Mouse (Mus musculus) retina, adult 2 months (tissue): Measurements from ENCODE around the gene Hist3h2a.
A peak's percentile ranks its signal among the peaks of the same experiment; 100 is the strongest.

Experiments used
- DNase-seq: peaks from one replicate; pipeline ENCODE4 v3.0.0-alpha.2; 2012; ENCODE audit warnings: low read depth, low spot score

Gene Hist3h2a

DNA sequence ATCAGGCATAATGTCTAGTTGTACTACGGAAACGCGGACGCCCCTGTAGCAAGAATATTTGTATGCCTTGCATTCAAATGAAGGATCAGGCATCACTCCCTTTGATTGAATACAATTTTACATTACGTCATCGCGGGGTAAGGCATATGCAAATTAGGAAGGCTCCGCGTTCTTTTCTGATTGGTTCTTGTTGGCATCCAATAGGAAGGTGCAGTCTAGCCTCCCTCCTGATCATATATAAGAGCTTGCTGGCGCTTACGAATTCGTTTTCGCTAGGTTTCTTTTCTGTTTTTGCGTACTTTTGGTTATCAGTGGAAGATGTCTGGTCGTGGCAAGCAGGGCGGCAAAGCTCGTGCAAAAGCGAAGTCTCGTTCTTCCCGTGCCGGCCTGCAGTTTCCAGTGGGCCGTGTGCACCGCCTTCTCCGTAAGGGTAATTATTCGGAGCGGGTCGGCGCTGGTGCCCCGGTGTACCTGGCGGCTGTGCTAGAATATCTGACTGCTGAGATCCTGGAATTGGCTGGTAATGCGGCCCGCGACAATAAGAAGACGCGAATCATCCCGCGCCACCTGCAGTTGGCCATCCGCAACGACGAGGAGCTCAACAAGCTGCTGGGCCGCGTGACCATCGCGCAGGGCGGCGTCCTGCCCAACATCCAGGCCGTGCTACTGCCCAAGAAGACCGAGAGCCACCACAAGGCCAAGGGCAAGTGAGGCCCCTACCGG, at the start of gene Hist3h2a, which contains the start of gene Trim17:
Gene Hist3h2a (plus strand): TSS at position 266 of the 723 bp plus-strand sequence.
Gene Trim17 (plus strand): TSS at position 266 of the 723 bp plus-strand sequence.
- peak; percentile 89 for DNase-seq

DNA sequence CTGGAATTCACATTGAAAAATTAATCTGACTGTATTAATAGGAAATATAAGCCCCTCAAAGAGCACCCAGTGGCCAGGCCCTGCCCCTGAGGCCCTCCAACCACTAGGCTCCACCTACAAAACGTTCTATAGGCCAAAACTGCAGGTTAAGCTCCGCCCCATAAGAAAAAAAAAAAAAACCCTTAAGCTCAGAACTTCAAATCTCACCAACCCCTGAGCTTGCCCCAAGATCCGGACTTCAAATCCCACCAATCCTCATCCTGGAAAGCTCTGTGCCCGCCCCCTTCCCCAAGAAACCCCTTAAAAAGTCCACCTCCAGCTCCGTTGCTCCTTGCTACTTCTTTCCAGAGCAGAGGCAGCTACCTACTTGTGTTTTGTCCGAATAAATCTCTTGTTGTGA, 49.6 kb upstream of the Hist3h2a start:
- no peak for DNase-seq

DNA sequence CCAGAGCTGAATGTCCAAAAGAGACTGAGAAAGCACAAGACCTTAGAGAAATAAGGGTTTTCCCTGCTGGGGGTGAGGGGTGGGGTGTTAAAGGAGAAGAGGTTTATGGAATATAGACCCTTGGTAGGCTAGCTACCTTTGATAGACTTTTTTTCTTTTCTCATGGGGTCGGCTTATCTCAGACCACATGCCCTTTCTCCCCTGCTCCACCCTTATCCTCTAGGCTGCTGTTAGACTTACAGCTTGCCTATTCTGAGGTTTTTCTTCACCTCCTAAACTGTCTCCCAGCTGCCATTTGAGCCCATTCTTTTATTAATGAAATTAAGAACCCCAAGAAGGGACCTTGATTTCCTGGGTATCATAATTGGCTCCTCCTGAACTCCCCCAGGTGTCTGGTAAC, 40.7 kb upstream of the Hist3h2a start:
- no peak for DNase-seq

DNA sequence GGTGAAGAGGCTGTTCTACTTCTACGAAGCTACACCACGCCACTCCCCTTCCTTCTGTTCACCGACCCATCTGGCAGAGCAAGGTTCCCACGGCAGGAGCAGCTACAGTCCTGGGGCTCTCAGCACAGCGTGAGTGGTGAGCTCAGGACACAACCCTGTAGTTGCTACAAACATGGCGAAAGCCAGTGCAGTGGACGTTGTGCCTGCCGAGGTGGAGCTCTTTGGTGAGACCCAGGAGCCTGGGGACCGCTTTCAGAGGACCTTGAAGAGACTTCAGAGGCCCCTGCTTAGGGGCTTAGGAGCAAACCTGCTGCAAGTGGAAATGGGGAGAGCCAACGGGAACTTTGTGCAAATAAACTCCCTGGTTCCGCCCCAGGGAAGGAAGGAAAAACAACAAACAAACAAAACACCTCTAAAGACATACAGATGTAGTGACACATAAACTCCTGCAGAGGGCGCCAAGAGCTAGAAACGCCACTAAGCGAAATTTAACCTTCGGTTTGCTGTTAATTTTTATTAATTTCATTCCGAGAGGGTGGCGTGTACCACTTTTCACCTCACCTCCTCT, 39.9 kb upstream of the Hist3h2a start:
- DNase-seq: no peak

DNA sequence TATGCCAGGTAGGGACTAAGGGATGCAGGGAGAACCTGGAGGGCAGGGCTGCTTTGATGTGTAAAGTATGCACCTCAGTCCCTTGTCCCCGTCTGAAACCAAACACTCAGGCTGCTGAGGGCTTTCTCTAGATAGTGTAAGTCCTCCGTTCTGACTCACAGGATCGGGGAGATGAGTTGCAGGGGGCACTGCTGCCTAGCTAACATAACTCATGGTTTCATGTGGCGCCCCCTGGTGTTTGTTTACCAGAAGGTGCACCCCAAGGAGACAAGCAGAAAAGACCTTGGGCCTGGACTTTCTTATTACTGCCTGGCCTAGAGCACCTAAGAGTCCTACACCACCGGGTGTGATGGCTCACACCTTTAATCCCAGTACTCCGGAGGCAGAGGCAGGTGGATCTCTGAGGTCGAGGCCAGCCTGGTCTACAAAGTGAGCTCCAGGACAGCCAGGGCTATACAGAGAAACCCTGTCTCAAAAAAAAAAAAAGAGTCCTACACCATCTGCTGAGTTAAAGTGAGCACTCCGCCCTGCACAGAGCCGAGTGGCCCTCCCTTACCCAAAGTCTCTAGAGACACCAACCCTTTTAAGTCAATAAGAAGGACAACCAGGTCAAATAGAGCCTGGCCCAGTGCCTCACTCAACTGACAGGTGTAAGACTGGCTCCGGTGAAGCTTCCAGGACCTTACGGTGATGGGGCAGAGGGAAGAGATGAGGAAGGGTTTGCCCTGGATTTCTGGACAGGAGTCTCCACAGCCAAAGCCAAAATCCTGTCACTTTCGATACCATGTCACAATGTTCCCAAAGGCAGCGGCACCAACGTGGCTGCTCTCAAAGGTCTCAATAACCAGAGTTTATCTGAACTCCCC, 37.4 kb upstream of the Hist3h2a start:
- DNase-seq: no peak

DNA sequence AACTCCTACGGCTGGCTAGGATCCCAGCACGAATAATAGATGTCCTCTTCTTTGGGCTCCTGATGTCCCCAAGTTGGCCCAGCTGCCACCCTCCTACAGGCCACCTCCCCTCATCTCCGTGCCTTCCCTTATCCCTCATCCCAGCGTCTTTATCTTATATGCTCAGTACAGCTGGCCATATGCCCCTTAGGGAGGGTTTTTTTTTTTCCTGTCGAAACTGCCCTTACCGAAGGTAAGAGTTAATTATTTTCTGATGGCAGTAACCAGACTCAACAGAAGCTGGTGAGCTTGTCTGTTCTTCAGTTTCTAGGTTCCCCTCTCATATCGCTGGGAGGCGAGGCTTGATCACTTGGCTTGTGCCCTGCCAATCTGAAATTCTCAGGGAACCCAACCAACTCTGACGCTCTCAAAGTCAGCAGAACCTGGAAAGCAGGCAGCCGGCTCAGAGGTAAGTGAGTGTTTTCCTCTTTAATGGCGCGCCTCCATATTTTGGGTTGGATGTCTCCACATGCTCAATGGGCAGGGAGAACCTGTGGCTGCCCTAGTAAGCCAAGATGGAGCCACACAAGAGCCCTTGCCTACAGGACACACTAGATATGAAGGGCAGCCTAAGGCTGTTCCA, 36.6 kb upstream of the Hist3h2a start, which contains the start of gene Btnl10:
Gene Btnl10 (plus strand): TSS at position 164 of the 622 bp plus-strand sequence.
- no peak for DNase-seq

DNA sequence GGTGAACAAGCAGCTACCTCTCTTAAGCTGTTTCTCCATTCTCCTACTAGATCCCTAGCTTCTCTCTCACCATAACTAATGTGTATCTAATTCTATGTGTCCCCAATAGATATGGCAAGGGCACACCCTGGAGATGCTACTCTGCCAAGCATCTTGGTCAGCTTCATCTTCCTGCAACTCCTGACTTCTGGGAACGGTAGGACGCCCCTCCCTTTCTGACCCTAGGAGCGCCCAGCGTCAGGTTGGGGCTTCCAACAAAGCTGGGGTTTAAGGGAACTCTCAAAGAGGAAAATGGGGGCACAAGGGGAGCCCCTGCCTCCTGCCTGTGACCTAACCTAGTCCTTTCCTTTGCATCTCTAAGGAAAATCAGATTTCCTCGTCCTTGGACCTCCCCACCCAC, 35.7 kb upstream of the Hist3h2a start:
- no peak for DNase-seq

DNA sequence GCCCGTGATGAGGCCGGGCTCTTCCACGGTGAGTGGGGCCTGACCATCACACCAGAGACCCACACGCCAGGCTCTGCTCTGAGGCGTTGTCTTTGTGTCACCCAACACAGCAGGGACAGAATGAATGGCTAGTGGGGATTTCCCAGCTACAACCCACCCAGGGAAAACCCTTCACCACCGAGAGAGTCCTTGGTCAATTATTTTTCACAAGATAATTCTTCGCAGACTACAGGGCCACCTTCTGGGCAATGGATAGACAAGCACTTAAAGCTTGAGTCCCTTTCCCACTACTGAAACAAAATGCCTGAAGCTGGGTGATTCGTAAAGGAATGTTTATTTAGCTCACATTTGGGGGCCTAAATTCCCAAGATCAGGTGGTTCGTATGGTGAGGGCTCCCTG, 32.1 kb upstream of the Hist3h2a start:
- no peak for DNase-seq

DNA sequence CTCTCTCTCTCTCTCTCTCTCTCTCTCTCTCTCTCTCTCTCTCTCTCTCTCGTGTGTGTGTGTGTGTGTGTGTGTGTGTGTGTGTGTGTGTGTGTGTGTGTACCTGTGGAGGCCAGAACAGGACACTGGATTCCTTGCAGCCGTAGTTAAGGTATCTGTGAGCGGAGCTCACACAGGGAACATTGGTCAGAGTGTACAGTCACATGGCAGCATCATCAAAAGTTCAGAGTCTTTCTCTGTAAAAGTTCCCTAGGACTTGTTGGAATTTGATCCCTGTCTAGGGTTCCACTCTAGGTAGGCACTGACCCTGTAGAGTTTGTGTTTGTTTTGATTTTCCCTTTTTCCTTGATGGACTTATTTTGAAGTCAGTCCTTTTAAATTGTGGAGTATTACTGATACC, 27.8 kb upstream of the Hist3h2a start:
- no peak for DNase-seq

DNA sequence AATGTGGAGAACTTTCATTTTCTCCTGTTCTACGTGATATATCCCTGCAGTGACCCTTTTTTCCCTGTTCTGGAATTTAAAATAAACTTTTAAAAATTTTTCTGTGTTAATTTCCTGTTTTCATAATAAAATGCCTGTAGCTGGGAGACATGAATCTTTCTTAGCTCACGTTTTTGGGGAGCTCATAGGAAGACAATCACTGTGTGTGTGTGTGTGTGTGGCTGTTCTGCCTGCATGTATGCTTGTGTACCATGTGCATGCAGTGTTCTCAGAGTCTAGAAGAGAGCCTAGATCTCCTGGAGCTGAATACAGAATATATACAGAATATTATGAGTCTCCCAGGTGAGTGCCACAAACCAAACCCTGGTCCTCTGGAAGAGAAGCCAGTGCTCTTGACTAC, 27.4 kb upstream of the Hist3h2a start:
- DNase-seq: no peak

DNA sequence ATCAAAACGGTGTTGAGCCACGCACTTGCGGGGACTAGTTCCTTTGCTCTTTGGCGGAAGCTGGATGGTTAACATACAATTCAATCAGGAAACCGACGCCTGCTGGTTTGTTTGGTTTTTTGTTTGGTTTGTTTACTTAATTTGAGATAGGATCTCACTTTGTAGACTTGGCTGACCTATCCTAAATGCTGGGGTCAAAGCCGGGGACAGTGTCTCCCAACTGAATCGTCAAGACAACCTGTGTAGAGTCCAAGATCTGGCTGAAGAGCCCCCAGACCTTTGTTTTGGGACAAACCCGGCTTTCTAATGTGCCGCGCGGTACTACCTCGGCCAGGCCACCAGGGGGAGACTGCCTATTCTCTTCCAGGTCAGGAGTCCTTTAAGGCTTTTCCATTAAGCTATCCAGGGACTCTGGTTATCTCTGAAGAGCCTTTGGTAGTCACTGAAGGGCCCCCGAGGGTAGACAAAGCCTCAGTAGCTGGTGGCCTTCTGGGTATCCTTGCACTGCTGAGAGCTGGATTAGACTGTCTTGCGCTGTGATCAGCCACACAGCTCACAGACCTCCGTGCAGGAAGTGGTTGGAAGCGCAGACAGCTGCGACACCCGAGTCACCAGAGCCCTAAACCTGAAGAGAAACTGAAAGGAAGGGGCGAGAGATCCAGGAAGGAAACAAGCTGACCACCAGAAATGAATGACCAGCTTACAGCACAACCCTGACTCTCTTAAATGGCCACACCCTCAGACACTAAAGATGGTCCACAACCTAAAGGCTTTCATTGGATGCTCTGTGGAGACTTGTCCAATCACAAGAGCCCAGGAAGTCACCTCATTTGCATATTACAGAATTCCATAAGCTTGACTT, 26.5 kb upstream of the Hist3h2a start:
- DNase-seq: no peak

DNA sequence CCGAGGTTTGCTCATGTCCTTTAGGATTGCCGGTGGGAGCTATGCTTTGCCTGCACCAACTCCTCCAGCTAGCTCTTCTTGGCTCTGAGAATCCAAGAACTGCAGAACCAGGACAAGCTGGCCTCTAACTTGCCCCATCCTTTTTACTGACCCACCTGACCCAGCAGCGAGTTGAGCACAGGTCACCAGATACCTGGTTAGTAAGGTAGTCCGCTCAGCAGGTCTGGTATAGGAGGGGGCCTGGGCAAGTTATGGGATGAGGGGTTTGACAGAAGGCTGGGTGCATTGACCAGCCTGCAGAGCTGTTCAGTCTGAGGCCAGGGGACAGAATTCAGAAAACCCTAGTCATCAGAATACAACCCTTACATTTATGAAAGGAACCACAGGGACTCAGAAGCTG, 25.4 kb upstream of the Hist3h2a start:
- DNase-seq: no peak

DNA sequence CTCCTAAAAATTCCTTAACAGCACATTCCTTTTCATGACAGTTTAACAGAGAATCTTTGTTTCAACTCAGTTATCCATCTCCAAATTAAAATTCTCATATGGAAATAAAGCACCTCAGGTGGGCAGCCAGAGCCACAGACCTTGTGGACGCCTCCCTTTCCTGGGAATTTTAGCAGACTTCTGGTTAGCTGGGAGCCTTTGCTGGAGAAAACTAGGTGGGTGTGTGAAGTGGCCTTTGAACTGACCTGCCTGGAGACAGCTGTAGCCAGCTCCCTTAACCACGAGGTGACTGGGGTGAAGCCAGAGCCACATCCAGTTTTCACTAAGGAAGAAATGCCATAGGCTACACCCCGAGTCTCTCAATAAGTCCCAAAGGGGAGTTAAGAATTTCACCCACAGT, 24.8 kb upstream of the Hist3h2a start:
- no peak for DNase-seq

DNA sequence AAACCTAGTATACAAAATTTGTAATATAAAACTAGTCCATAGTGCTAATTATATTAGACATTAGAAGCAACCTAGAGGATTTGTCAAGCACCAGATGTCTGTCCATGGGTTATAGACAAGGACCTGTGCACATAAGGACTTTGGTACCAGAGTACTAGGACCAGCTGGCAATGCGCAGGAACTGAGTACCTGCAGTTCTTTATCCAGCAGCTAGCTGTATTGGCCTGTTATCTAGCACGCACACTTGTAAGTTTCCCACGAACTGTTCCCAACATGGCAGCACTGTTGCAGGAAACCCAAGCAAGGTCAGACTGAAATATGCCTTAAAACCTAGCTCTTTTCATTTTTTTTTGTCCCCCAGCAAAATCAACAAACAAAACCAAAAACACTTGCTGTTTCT, 24.2 kb upstream of the Hist3h2a start:
- DNase-seq: no peak

DNA sequence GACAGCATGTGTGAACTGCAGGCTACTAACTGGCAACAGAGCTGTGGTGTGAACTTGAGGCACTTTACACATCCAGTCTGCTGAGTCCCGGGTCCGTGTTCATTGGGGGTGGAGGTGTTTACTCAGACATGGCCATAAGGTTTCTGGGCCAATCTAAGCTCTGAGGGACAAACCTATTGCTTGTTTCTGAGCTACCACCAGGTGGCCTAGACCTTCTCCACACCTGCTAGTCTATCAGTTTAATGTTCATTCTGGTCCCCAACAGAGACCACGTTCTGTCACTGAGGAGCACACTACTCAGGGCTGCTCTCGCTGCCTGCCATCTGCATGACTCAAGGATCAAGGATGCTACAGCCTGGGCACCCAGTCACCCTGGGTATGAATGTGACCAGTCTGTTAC, 22.9 kb upstream of the Hist3h2a start:
- no peak for DNase-seq

DNA sequence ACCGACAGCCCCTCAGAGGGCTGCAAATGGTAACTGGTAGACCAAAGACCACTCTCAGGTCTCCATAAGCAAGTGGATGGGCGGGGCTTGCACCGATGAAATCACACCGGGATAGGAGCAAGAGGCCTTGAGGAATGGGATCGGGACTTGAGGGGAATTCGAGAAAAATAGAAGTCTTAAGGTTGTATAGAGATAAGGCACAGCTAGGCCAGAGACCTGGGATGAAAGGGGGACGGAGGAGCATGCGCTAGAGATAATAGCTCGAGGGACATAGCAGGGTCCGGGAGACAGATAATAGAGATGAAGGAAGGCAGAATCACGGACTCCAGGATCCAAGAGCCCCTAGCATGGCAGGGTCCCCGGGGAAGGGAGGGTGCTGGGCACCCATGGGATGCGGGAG, 16.6 kb upstream of the Hist3h2a start:
- no peak for DNase-seq

DNA sequence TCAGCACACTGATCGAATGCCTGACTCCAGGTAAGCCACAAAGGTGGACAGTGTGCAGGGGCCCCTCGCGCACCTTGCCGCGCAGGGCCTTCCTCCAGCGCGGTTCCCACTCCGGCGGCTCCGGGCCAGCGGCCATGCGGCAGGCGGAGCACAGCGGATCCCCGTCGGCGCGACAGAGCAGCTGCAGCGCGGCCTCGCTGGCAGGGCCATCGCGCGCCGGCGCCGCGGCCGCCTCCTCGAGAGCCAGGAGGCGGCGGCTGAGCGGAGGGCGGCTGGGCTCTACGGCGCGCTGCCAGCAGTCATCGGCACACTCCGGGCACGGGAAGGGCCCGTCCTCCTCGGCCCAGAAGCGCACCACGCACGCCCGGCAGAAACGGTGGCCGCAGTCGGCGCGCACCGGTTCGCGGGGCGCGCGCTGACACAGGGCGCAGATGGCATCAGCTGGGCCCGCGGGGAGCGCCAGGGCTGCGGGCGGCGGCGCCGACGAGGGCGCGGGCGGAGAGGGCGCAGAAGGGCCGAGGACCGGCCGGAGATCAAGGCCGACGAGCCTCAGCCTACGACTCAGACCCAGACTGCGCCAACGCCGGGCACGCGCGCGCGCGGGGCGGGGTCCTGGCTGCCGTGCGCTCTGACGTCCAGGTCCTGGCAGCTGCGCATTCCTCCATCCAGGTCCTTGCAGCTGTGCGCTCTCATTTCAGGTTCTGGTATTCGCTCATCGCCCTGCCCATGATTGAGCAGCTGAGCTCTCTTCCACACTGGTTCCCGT, 16.0 kb upstream of the Hist3h2a start, which contains the start of gene Rnf187:
Gene Rnf187 (minus strand): TSS at position 595 of the 766 bp plus-strand sequence.
- DNase-seq: peak; percentile 84

DNA sequence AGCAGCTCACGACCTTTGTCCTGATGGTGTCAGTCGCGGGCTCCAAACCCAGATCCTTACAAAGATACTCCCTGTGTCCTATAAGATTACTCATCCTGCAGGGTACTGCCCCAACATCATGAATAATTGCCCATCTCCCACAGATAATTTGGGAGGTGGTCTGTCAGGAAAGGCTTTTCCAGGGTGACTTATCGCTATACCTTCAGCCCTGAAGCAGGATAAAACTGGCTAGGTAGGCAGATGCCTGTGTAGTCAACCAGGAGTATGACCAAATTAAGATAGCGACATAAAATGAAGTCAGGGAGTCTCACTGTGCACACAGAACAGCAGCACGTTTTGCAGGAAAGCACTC, 15.4 kb upstream of the Hist3h2a start:
- no peak for DNase-seq

DNA sequence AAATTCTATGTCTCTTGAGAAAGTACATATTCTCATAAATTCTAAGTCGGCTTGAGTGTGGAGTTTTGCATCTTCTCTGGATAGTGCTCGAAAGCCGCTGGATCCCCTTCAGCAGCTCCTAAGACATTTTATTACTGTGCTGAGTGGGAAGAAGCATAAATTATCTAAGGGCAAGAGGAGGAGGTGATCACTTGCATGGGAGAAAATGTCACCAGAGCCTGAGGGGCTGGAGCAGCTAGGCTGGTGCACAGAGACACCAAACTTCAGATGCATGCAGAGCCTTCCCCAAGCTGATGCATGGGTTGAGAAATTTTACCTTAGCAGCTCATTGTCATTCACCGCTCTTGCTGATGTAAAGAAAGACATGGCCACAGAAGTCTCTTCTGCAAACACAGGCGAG, 10.3 kb upstream of the Hist3h2a start:
- DNase-seq: no peak

DNA sequence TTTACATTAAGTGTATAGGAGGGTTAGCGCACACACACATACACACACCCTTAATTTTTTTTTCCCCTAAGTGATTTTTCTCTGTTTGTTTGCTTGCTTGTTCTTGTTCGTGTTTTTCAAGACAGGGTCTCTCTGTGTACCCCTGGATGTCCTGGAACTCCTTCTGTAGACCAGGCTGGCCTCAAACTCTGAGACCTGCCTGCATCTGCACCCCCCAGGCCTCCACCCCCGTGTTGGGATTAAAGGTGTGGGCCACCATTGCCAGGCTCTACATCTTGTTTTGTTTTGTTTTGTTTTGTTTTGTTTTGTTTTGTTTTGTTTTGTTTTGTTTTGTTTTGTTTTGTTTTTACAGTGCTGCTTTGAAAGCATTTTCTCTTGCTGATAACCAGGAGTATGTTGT, 7.2 kb upstream of the Hist3h2a start:
- DNase-seq: no peak
